Mouse (Mus musculus) heart, postnatal 0 days (tissue): ENCODE measurements around the gene Ceacam3. TPM values are rescaled to one million over a fixed set of nuclear protein-coding genes. Genes with fewer than 3 reads are reported as not detected.

Experiments used
- ATAC-seq: fragments of 200-750 bp; cut with Nextera tagmentation; 2 replicates; pipeline ENCODE4 v1.8.0; 2017; ENCODE audit warnings: low read depth, moderate number of reproducible peaks, moderate library complexity; ENCODE audit not compliant: insufficient read depth
- DNase-seq: peaks from one replicate; pipeline ENCODE4 v3.0.0-alpha.2; 2016; ENCODE audit warnings: low spot score
- H3K27ac ChIP-seq: fragments of 300-500 bp; sonication (generic); 2 replicates; pipeline ENCODE4 v1.5.1; 2014; ENCODE audit warnings: low read depth, mild to moderate bottlenecking
- H3K27me3 ChIP-seq: fragments of 300-500 bp; sonication (generic); 2 replicates; pipeline ENCODE4 v1.6.1; 2014; ENCODE audit warnings: low read length, mixed read lengths; ENCODE audit not compliant: control insufficient read depth, insufficient read depth
- H3K36me3 ChIP-seq: fragments of 300-500 bp; sonication (generic); replicated peaks from 2 replicates; pipeline ENCODE4 v1.6.1; 2014; ENCODE audit warnings: low read length, mixed read lengths; ENCODE audit not compliant: control insufficient read depth, insufficient read depth
- H3K4me1 ChIP-seq: fragments of 300-500 bp; sonication (generic); 2 replicates; pipeline ENCODE4 v1.6.1; 2014; ENCODE audit warnings: antibody characterized with exemption; ENCODE audit not compliant: control insufficient read depth, insufficient read depth
- H3K4me2 ChIP-seq: fragments of 300-500 bp; sonication (generic); 2 replicates; pipeline ENCODE4 v1.6.1; 2014; ENCODE audit warnings: low read depth, mild to moderate bottlenecking, low read length, moderate library complexity
- H3K4me3 ChIP-seq: fragments of 300-500 bp; sonication (generic); 2 replicates; pipeline ENCODE4 v1.5.1; 2014; ENCODE audit warnings: low read depth, low read length
- H3K9ac ChIP-seq: fragments of 300-500 bp; sonication (generic); replicated peaks from 2 replicates; pipeline ENCODE4 v1.6.1; 2014; ENCODE audit warnings: low read depth, low read length, mixed read lengths
- H3K9me3 ChIP-seq: fragments of 300-500 bp; sonication (generic); replicated peaks from 2 replicates; pipeline ENCODE4 v1.6.1; 2016; ENCODE audit warnings: low read length; ENCODE audit not compliant: control insufficient read depth
- CTCF ChIP-seq: IDR thresholded peaks from 2 replicates; pipeline ENCODE4 v1.5.1; 2016; ENCODE audit warnings: antibody characterized with exemption, control low read depth, low read depth
- EP300 ChIP-seq: IDR thresholded peaks from 2 replicates; pipeline ENCODE4 v1.6.1; 2016; ENCODE audit warnings: antibody characterized with exemption, low read depth
- WGBS: fragments of 180-500 bp; shearing (Covaris S2); extraction: QIAGEN DNeasy Blood & Tissue Kit; methylation state at CpG from one replicate; pipeline ENCODE4 v1.1.7; 2014; 5-methylcytosine and 5-hydroxymethylcytosine counted together
- polyA plus RNA-seq: library from polyadenylated mRNA; unstranded; fragments of >200 nt; fragmentation: Nextera tagmentation; extraction: Ambion mirVana; gene quantifications from 2 replicates; pipeline ENCODE4 v1.2.1, GENCODE M21; 2015
- total RNA-seq: library from RNA; depleted of rRNA; stranded (reverse); fragments of >200 nt; gene quantifications from 2 replicates; pipeline ENCODE4 v1.2.3, GENCODE M21; 2014; ENCODE audit warnings: low replicate concordance; rRNA removed

Ceacam3 gene
- total and polyA plus RNA-seq, 2 experiments from 2014 or later: not detected

DNA sequence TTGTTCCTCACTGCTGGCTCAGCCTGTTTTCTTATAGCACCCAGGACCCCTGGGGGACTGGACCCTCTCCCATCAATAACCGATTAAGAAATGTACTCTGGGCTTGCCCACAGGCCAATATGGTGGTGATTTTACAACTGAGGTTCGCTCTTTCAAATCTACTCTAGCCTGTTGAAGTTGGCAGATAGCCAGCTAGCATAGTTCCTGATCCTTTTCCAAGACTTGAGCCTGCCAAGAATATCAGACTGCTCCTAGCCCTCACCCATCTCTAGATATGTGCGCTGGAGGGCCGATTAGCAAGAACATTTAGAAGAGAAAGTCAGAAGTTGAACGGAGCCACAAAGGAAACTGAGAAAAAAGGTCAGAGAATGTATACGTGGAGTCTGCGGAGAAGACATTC lies 8.9 kb downstream of the Ceacam3 start:
- DNase-seq: no peak

DNA sequence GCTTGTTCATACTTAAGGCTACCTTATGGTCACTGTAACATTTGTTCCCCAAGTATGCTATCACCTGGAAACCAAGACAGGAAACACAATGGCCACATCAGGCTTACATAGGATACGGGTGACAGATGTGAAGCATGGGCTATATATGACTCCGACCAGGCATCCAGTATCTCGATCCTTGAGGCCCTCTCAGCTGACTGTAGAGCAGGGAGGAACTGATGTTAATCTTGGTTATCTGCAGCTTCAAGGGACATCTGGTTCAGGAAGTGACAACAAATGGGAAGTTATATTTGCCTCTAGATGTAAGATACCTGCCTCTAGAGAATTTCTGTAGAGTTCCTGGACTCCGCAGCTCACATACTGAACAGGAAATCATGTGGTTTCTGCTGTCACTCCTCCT lies 21.7 kb downstream of the Ceacam3 start:
- H3K9ac ChIP-seq: no peak overlapping the region
- no peaks in the 10 kb centered on the region for H3K36me3 ChIP-seq
- H3K9me3 ChIP-seq: no peaks in the 10 kb centered on the region
- no peak overlapping the region for H3K4me2 ChIP-seq
- H3K4me3 ChIP-seq: no peak overlapping the region
- H3K27ac ChIP-seq: no peak overlapping the region
- H3K4me1 ChIP-seq: no peaks in the 10 kb centered on the region
- no peaks in the 10 kb centered on the region for H3K27me3 ChIP-seq
- no peak for TF ChIP-seq CTCF
- TF ChIP-seq EP300: no peak
- ATAC-seq (no peak), DNase-seq (no peak)
- 69% methylated on average over 4 of the region's 4 CpGs for WGBS

More for the DNA sequence above, 8.9 kb downstream of the Ceacam3 start:
- 62% methylated on average over 7 of the region's 7 CpGs for WGBS
- no peak for ATAC-seq
- H3K36me3 ChIP-seq: no peaks in the 10 kb centered on the region
- H3K9me3 ChIP-seq: no peaks in the 10 kb centered on the region
- no peak overlapping the region for H3K27ac ChIP-seq
- no peaks in the 10 kb centered on the region for H3K4me1 ChIP-seq
- H3K9ac ChIP-seq: no peak overlapping the region
- TF ChIP-seq EP300: no peak
- no peak for TF ChIP-seq CTCF
- H3K4me3 ChIP-seq: no peak overlapping the region
- no peak overlapping the region for H3K4me2 ChIP-seq
- no peaks in the 10 kb centered on the region for H3K27me3 ChIP-seq

DNA sequence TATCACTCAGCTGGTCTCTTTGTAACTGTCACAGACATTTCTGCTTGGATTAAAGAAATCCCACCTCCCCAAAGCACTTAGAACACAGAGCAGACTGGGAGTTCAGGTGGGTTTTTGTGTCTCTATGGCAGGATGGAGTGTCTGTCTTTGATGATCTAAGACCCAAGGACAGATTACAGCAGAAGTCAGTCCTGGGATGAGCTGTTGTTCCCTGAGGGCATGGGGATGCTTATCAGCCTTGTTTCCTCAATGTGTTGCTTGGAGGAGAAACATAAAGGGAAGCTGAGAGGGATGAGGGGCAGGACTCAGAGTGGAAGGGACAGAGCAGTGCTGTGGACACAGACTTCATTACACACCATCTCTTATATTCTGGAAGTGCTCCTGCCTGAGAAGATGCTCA lies 53.1 kb downstream of the Ceacam3 start, which contains the start of gene Psg29:
Gene Psg29, plus strand, starts transcription at position 301 of the 400 bp plus-strand sequence.
- H3K9me3 ChIP-seq: 0 out of 2 replicates have a peak, but pooled peaks cover 3% of the 10 kb centered on the region
- no peak within 1 kb of the TSS for H3K27ac ChIP-seq
- no peak within 1 kb of the TSS for H3K4me2 ChIP-seq
- H3K9ac ChIP-seq: no peak within 1 kb of the TSS
- no peak for DNase-seq
- TF ChIP-seq CTCF (no peak), EP300 (no peak)
- no peaks in the 10 kb centered on the region for H3K4me1 ChIP-seq
- H3K27me3 ChIP-seq: no peaks in the 10 kb centered on the region
- H3K36me3 ChIP-seq: no peaks in the 10 kb centered on the region
- no peak for ATAC-seq
- no peak within 1 kb of the TSS for H3K4me3 ChIP-seq

DNA sequence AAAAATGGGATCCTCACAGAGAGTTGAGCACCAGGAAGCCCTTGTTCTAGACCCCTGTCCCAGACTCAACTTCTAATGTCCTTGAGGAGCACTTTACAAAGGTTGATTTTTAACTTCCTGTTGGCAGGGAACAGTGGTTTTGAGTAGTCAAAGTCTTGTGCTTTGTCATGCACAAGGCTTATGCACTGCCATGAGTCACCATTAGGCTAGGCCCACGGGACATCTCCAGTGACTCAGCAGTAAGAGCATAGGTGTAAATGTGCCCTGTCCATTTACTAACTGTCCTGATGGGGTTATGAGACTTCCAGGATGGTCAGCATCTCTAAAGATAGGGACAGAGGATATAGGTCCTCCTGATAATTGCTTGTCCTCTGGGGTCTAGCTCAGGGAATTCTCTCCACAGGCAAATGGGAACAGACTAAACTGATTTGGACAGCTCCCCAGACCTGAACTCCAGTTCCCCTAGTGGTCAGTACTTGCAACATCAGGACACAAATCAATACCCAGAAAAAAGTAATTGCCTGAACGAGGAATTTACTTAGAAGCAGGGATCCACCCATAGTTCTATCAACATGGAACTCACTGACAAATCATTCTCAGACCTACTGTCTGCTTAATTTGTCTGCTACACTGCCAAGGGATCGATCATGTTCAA lies 55.6 kb downstream of the Ceacam3 start:
- H3K4me1 ChIP-seq: no peaks in the 10 kb centered on the region
- H3K4me3 ChIP-seq: no peak overlapping the region
- no peak for TF ChIP-seq EP300
- TF ChIP-seq CTCF: no peak
- H3K9me3 ChIP-seq: 0 out of 2 replicates have a peak, but pooled peaks cover 3% of the 10 kb centered on the region
- no peak overlapping the region for H3K9ac ChIP-seq
- H3K36me3 ChIP-seq: no peaks in the 10 kb centered on the region
- H3K27ac ChIP-seq: no peak overlapping the region
- no peak overlapping the region for H3K4me2 ChIP-seq
- H3K27me3 ChIP-seq: no peaks in the 10 kb centered on the region
- no peak for DNase-seq
- ATAC-seq: no peak
- WGBS: 49% methylated on average over 3 of the region's 3 CpGs

Other genes starting within 250 kb of the Ceacam3 start
- 0.58 and 2.3 TPM in 2 replicates for gene Ptgir, start 243.8 kb upstream of the Ceacam3 start, total RNA-seq
- 1.1 and 1.2 TPM in 2 replicates for gene Ptgir, start 243.8 kb upstream of the Ceacam3 start, polyA plus RNA-seq
- gene Calm3, start 226.2 kb upstream of the Ceacam3 start, total RNA-seq: 342 and 417 TPM in 2 replicates
- gene Calm3, start 226.2 kb upstream of the Ceacam3 start, polyA plus RNA-seq: 101 and 107 TPM in 2 replicates
- 2.9 and 4.0 TPM in 2 replicates for gene Pnmal2, start 205.6 kb upstream of the Ceacam3 start, total RNA-seq
- gene Pnmal2, start 205.6 kb upstream of the Ceacam3 start, polyA plus RNA-seq: 3.0 and 3.4 TPM in 2 replicates
- 0.08 TPM in 1 of 2 replicates, not detected in the other for gene Pnmal1, start 190.6 kb upstream of the Ceacam3 start, total RNA-seq
- gene Pnmal1, start 190.6 kb upstream of the Ceacam3 start, polyA plus RNA-seq: 0.04 TPM in 2 replicates
- not detected in 2 replicates for gene Gm42372, start 167.2 kb upstream of the Ceacam3 start, total RNA-seq
- gene Gm42372, start 167.2 kb upstream of the Ceacam3 start, polyA plus RNA-seq: not detected in 2 replicates
- 30.8 and 31.2 TPM in 2 replicates for gene Ccdc8, start 157.6 kb upstream of the Ceacam3 start, total RNA-seq
- gene Ccdc8, start 157.6 kb upstream of the Ceacam3 start, polyA plus RNA-seq: 10.0 and 11.7 TPM in 2 replicates
- 55.0 and 68.0 TPM in 2 replicates for gene Ppp5c, start 122.4 kb upstream of the Ceacam3 start, total RNA-seq
- gene Ppp5c, start 122.4 kb upstream of the Ceacam3 start, polyA plus RNA-seq: 88.5 and 93.6 TPM in 2 replicates
- gene Hif3a, start 87.9 kb upstream of the Ceacam3 start, total RNA-seq: 29.7 and 35.5 TPM in 2 replicates
- gene Hif3a, start 87.9 kb upstream of the Ceacam3 start, polyA plus RNA-seq: 4.2 and 6.2 TPM in 2 replicates
- 0.08 TPM in 1 of 2 replicates, not detected in the other for gene Psg16, start 76.2 kb upstream of the Ceacam3 start, total RNA-seq
- gene Psg16, start 76.2 kb upstream of the Ceacam3 start, polyA plus RNA-seq: 0.07 and 0.12 TPM in 2 replicates
- gene Psg29, start 53.2 kb downstream of the Ceacam3 start, total RNA-seq: not detected in 2 replicates
- not detected in 2 replicates for gene Psg29, start 53.2 kb downstream of the Ceacam3 start, polyA plus RNA-seq